Mouse (Mus musculus): Measurements from ENCODE around the gene Atp6v0a2.

DNA sequence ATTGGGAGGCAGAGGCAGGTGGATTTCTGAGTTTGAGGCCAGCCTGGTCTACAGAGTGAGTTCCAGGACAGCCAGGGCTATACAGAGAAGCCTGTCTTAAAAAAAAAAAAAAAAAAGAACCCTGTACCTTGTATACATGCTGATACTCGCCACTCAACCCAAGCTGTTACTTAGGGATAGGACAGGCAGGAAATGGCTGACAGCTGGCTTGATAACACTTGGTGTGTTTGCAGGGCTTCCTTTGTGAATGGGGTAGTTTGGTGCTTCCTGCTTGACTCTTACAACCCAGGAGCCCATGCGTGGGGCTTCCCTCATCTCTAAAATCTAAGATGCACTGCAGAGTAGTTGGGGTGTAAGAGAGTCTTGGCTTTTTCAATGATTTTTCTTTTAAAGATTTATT lies 5.0 kb downstream of the Atp6v0a2 start:
- no peak for TF ChIP-seq CTCF (IDR thresholded peaks at IDR 0.05; ENCODE audit: insufficient read depth, low read depth, low read length)
- no peak for TF ChIP-seq POLR2A (IDR thresholded peaks at IDR 0.05; ENCODE audit: insufficient read depth, low read depth, low read length)

Measured in olfactory bulb, adult 2 months (tissue).